Comparison of ENCODE assay signal across 8 mouse cellular contexts in the genomic region with DNA sequence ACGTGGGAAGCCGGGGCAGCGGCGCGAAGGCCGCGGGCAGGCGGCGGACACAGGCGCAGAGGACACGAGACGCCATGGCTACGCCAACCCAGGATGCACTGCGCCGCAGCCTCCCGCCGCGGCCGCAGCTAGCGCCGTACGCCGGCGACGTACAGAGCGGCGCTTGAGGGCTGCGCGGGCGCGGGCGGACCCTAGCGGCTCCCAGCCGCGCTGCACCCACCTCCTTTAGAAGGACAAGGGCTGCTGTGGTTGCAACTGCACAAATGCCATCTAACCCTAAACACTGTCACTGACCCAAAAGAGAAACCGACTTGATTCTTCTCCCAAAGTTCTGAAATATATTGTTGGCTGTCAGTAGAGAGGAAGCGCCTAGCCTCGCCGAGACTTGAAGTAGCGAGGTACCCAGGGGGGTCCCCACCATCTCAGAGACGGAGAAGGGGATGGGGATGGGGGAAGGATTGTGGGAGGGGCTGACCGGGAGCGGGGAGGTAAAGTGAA. TPM values are rescaled to one million over a fixed set of nuclear protein-coding genes. Genes with fewer than 3 reads are reported as not detected.
DNase-seq lines count a peak whose midpoint lies in the region; ATAC-seq lines count a peak whose summit lies in the region.

A gene (minus strand): TSS at position 140 of the 498 bp plus-strand sequence.

- no peaks in the 10 kb centered on the region; the same call in 1 of the 2 replicates for H3K4me1 ChIP-seq in embryonic facial prominence, embryonic 11.5 days (ENCODE audit: control insufficient read depth, insufficient read depth, low read length)
- peaks cover 4% of the 10 kb centered on the region for H3K4me1 ChIP-seq in limb, embryonic 11.5 days (ENCODE audit: control insufficient read depth, insufficient read depth, low read length)
- peaks cover 6% of the 10 kb centered on the region for H3K4me1 ChIP-seq in midbrain, embryonic 14.5 days (ENCODE audit: control insufficient read depth, insufficient read depth, low read length)

- peak; percentile 98 for ATAC-seq in embryonic facial prominence, embryonic 11.5 days (replicated peaks; ENCODE audit: insufficient number of reproducible peaks, low FRiP score, low TSS enrichment, low read depth)
- ATAC-seq in limb, embryonic 11.5 days (ENCODE audit: insufficient number of reproducible peaks, low FRiP score, low TSS enrichment, low read depth) = peak; percentile 98
- peak; percentile 98 for ATAC-seq in midbrain, embryonic 14.5 days (ENCODE audit: low FRiP score, low TSS enrichment)

- H3K4me2 ChIP-seq in embryonic facial prominence, embryonic 11.5 days (ENCODE audit: low read depth, low read length) = peak within 1 kb of the TSS; percentile 66
- H3K4me2 ChIP-seq in limb, embryonic 11.5 days (ENCODE audit: low read depth, severe bottlenecking) = peak within 1 kb of the TSS; percentile 74
- peak within 1 kb of the TSS; percentile 68 for H3K4me2 ChIP-seq in midbrain, embryonic 14.5 days (ENCODE audit: low read length)

- WGBS in embryonic facial prominence, embryonic 11.5 days = 0% methylated on average over 31 of the region's 43 CpGs
- under 1% methylated on average over 28 of the region's 43 CpGs for WGBS in limb, embryonic 11.5 days
- WGBS in midbrain, embryonic 14.5 days = under 1% methylated on average over 38 of the region's 43 CpGs

- no peak within 1 kb of the TSS for H3K27ac ChIP-seq in embryonic facial prominence, embryonic 11.5 days (replicated peaks; ENCODE audit: low read depth, low read length)
- H3K27ac ChIP-seq in limb, embryonic 11.5 days (replicated peaks; ENCODE audit: low read depth, low read length) = no peak within 1 kb of the TSS
- peak within 1 kb of the TSS; percentile 39; the same call in 1 of the 2 replicates for H3K27ac ChIP-seq in midbrain, embryonic 14.5 days (replicated peaks; ENCODE audit: low read depth, low read length)

- peak within 1 kb of the TSS; percentile 83 for H3K9ac ChIP-seq in embryonic facial prominence, embryonic 11.5 days (replicated peaks; ENCODE audit: low read length)
- H3K9ac ChIP-seq in limb, embryonic 11.5 days (ENCODE audit: low read length) = peak within 1 kb of the TSS; percentile 81
- peak within 1 kb of the TSS; percentile 74 for H3K9ac ChIP-seq in midbrain, embryonic 14.5 days (replicated peaks; ENCODE audit: low read length)

- no peaks in the 10 kb centered on the region; the same call in 1 of the 2 replicates for H3K36me3 ChIP-seq in embryonic facial prominence, embryonic 11.5 days (replicated peaks; ENCODE audit: control insufficient read depth, insufficient read depth, low read depth, low read length)
- H3K36me3 ChIP-seq in limb, embryonic 11.5 days (ENCODE audit: control insufficient read depth, insufficient read depth, low read length) = peaks cover 4% of the 10 kb centered on the region
- peaks cover 14% of the 10 kb centered on the region for H3K36me3 ChIP-seq in midbrain, embryonic 14.5 days (ENCODE audit: control insufficient read depth, insufficient read depth, low read length)

- no peaks in the 10 kb centered on the region for H3K9me3 ChIP-seq in embryonic facial prominence, embryonic 11.5 days (replicated peaks; ENCODE audit: control insufficient read depth, low read length)
- no peaks in the 10 kb centered on the region for H3K9me3 ChIP-seq in limb, embryonic 11.5 days (ENCODE audit: control insufficient read depth, low read length)
- no peaks in the 10 kb centered on the region for H3K9me3 ChIP-seq in midbrain, embryonic 14.5 days (ENCODE audit: control insufficient read depth, low read length)

- peak within 1 kb of the TSS; percentile 74 for H3K4me3 ChIP-seq in embryonic facial prominence, embryonic 11.5 days (ENCODE audit: low read depth, low read length)
- peak within 1 kb of the TSS; percentile 74 for H3K4me3 ChIP-seq in limb, embryonic 11.5 days (ENCODE audit: low read depth, low read length)
- H3K4me3 ChIP-seq in midbrain, embryonic 14.5 days (replicated peaks; ENCODE audit: low read depth, low read length) = peak within 1 kb of the TSS; percentile 66

- DNase-seq in urinary bladder, adult 18-20 months (ENCODE audit: low spot score in 2 of 2) = peak; percentile 70 to 75
- DNase-seq in urinary bladder, postnatal 10 days (ENCODE audit: low spot score) = no peak
- peak; percentile 95 for DNase-seq in embryonic facial prominence, embryonic 11.5 days (ENCODE audit: low spot score)
- peak; percentile 99 for DNase-seq in heart, adult 11 months
- DNase-seq in kidney, adult 18-20 months = peak; percentile 93
- peak; percentile 87 for DNase-seq in limb, embryonic 11.5 days (ENCODE audit: low spot score)
- DNase-seq in midbrain, embryonic 14.5 days = peak; percentile 97
- peak; percentile 73 to 87 for DNase-seq in spleen, adult 18-20 months

- no peaks in the 10 kb centered on the region for H3K27me3 ChIP-seq in embryonic facial prominence, embryonic 11.5 days (ENCODE audit: control insufficient read depth, insufficient read depth, low read length)
- no peaks in the 10 kb centered on the region for H3K27me3 ChIP-seq in limb, embryonic 11.5 days (ENCODE audit: control insufficient read depth, insufficient read depth, low read length)
- H3K27me3 ChIP-seq in midbrain, embryonic 14.5 days (ENCODE audit: control insufficient read depth, insufficient read depth, low read length) = no peaks in the 10 kb centered on the region

RNA-seq across cellular contexts. Expression of the gene that starts here (rescaled TPM):
- polyA plus RNA-seq in embryonic facial prominence, embryonic 11.5 days (2014; fragmentation: Nextera tagmentation; extraction: Ambion mirVana) = 675 and 730 TPM in 2 replicates
- 661 and 703 TPM in 2 replicates for polyA plus RNA-seq in limb, embryonic 11.5 days (2014; fragmentation: Nextera tagmentation; extraction: Ambion mirVana)
- polyA plus RNA-seq in midbrain, embryonic 14.5 days (2014; fragmentation: Nextera tagmentation; extraction: Ambion mirVana) = 583 and 649 TPM in 2 replicates
